Mouse (Mus musculus): ENCODE measurements at regions not wholly inside any gene's neighbourhood (a gene's known extent, or its start where the extent isn't known, plus 50 kb on each side); places are given as distances from the start of the nearest gene placed in this dataset.

DNA sequence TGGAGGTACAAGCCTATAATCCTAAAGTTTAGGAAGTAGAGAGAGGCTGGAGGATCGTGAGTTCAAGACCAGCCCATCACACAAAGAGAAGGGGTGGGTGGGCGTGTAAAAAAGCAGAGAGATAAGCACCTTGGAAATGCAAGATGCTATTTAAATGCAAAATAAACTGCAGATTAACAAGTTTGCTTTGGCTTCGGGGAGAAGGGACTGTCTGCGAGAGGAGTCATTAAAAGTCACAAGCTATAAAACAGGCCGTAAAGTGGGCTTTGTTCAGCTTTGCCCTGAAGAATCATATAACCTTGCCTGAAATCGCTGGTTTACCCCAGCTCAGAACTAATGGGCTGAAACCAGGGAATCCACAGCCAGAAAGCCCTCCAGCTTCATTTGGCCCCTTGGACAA lies 173.3 kb upstream of the Jarid2 start:
- TF ChIP-seq CTCF (IDR thresholded peaks at IDR 0.05; ENCODE audit: low read depth) (no peak), EP300 (IDR thresholded peaks at IDR 0.05; ENCODE audit: low read depth) (no peak)

All from heart, postnatal 0 days (tissue).